Comparison of ENCODE assay signal across 8 mouse cellular contexts in genomic region chr9:77754728-77755402, GRCm38 (mm10). TPM values are rescaled to one million over a fixed set of nuclear protein-coding genes. Genes with fewer than 3 reads are reported as not detected.
A peak's percentile ranks its signal among the peaks of the same experiment; 100 is the strongest.
DNase-seq lines count a peak whose midpoint lies in the region; ATAC-seq and TF ChIP-seq lines count a peak whose summit lies in the region.

No protein-coding gene starts in this region.

- H3K4me1 ChIP-seq in heart, embryonic 16.5 days (ENCODE audit: control insufficient read depth, insufficient read depth, low read length), result peaks cover 20% of the 10 kb centered on the region

- peak overlapping the region; percentile 87 for H3K9ac ChIP-seq in heart, embryonic 16.5 days (ENCODE audit: low read length)

- peak overlapping the region; percentile 93 for H3K4me2 ChIP-seq in heart, embryonic 16.5 days (ENCODE audit: low read depth, low read length)

- under 1% methylated on average over 57 of the region's 57 CpGs for WGBS in heart, embryonic 16.5 days

- no peaks in the 10 kb centered on the region for H3K27me3 ChIP-seq in heart, embryonic 16.5 days (ENCODE audit: control insufficient read depth, insufficient read depth, low read length)

- DNase-seq in layer of hippocampus, adult 2 months (ENCODE audit: low spot score in 2 of 2), result peak in 1 of 2 experiments; percentile 21
- DNase-seq in layer of hippocampus, adult 9-10 months (ENCODE audit: low spot score), result no peak
- peak; percentile 84 for DNase-seq in brain, adult 2 months (ENCODE audit: low read depth, low spot score)
- DNase-seq in layer of hippocampus, adult 9-11 months, result peak; percentile 51
- peak; percentile 82 to 89 for DNase-seq in lung, postnatal 4 days
- peak; percentile 34 to 41 for DNase-seq in right cerebral cortex, postnatal 36 days (ENCODE audit: low spot score in 2 of 2)

- H3K9me3 ChIP-seq in heart, embryonic 16.5 days (replicated peaks; ENCODE audit: control insufficient read depth, low read length), result no peaks in the 10 kb centered on the region

- peak overlapping the region; percentile 60 for H3K4me3 ChIP-seq in layer of hippocampus, adult 2 months
- peak overlapping the region; percentile 88 for H3K4me3 ChIP-seq in heart, embryonic 16.5 days (ENCODE audit: low read length)

- ATAC-seq in erythroblast, adult 5-6 weeks (replicated peaks; ENCODE audit: low FRiP score, poor library complexity, severe bottlenecking), result peak; percentile 16; the same call in 1 of the 2 replicates
- peak; percentile 74 for ATAC-seq in heart, embryonic 16.5 days (replicated peaks; ENCODE audit: extremely low read depth, insufficient read depth, low FRiP score)

- H3K27ac ChIP-seq in layer of hippocampus, adult 2 months, result peak overlapping the region; percentile 88
- H3K27ac ChIP-seq in heart, embryonic 16.5 days (ENCODE audit: low read length), result peak overlapping the region; percentile 83

- TF ChIP-seq CTCF in layer of hippocampus, adult 2 months (conservative IDR thresholded peaks at IDR 0.05), result peak; percentile 57

- H3K36me3 ChIP-seq in heart, embryonic 16.5 days (ENCODE audit: control insufficient read depth, insufficient read depth), result no peaks in the 10 kb centered on the region

RNA-seq across cellular contexts. Expression of gene Gclc, which starts 0.5 kb away (rescaled TPM):
- 10 to 100 TPM; 45.3 to 46.2 TPM for total RNA-seq in layer of hippocampus, adult 2 months (2021)
- 86.1 and 90.7 TPM in 2 replicates for total RNA-seq in erythroblast, adult 5-6 weeks (2015; ENCODE audit: low replicate concordance)
- 92.9 and 131 TPM in 2 replicates for total RNA-seq in erythroblast, adult 5-6 weeks (2017; ENCODE audit: low replicate concordance)
- 6.6 and 7.4 TPM in 2 replicates for polyA plus RNA-seq in heart, embryonic 16.5 days (2015; fragmentation: Nextera tagmentation; extraction: Ambion mirVana)
